Mouse (Mus musculus) monocyte, adult 59 days (primary cell): ENCODE results near the gene Kcne1l. TPM values are rescaled to one million over a fixed set of nuclear protein-coding genes. Genes with fewer than 3 reads are reported as not detected.

Source experiments
- total RNA-seq, 2 experiments: library from RNA; stranded (reverse); gene quantifications; one replicate each; pipeline ENCODE4 v1.2.4; 2023

Kcne1l gene
- total RNA-seq = not detected

DNA sequence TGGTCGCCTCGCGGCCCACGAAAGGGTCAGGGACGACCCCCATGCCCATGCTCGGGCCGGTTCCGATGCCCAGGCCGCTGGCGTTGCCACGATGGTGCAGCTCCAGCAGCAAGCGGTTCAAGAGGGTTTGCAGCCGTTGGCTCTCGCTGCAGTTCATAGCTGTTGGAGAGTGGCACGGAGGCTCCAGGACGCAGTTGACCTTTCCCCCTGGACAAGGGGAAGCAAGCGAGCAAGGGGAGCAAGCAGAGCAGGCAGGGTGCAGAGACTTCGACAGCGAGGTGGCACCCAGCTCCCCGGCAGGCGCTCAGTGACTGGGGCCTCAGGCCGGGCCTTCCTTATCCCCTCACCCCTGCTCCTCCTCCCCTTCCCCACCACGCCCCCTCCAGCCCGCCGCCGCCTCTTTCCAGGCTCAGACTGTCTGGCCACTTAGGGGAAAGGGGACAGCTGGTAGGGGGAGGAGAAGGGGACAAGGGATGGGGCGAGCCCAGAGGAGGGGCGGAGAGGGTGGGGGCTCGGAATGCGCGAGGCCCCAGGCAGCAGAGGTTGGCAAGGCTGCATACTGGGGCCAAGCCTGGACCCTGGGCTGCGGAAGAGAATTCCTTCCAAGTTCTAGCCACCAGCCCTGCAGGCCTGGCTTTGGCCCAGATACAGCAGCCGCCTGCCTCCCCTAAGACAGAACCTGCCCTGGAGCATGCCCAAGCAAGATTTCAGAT lies at the start of gene Kcne1l:
Kcne1l (minus strand) TSS at position 426 of the 713 bp plus-strand sequence.

Other genes starting within 250 kb of the Kcne1l start
- not detected for gene Gucy2f, start 109.4 kb downstream of the Kcne1l start, total RNA-seq
- 10 to 100 TPM; 16.5 to 17.0 TPM for gene Nxt2, start 79.5 kb downstream of the Kcne1l start, total RNA-seq
- 10 to 100 TPM; 27.1 to 27.3 TPM for gene Acsl4, start 84.2 kb upstream of the Kcne1l start, total RNA-seq